Mouse (Mus musculus) layer of hippocampus, postnatal 25 days (tissue): ENCODE results near the gene Sord. TPM values are rescaled to one million over a fixed set of nuclear protein-coding genes. Genes with fewer than 3 reads are reported as not detected.
"Not testable (repeated sequence)": the region's sequence is repeated elsewhere in the genome, so short reads cannot be mapped to it uniquely, and the experiment has no call there.

ENCODE experiments used
- DNase-seq, 2 experiments: peaks; one replicate each; pipeline ENCODE4 v3.0.0; 2022; ENCODE audit warnings: mixed read lengths in 2 of 2, low spot score in 1 of 2; ENCODE audit errors: extremely low spot score in 1 of 2
- total RNA-seq, 2 experiments: library from RNA; stranded (reverse); gene quantifications; 2 replicates each; pipeline ENCODE4 v1.2.3; 2021

Sord gene
- 10 to 100 TPM; 15.9 to 18.5 TPM for total RNA-seq

DNA sequence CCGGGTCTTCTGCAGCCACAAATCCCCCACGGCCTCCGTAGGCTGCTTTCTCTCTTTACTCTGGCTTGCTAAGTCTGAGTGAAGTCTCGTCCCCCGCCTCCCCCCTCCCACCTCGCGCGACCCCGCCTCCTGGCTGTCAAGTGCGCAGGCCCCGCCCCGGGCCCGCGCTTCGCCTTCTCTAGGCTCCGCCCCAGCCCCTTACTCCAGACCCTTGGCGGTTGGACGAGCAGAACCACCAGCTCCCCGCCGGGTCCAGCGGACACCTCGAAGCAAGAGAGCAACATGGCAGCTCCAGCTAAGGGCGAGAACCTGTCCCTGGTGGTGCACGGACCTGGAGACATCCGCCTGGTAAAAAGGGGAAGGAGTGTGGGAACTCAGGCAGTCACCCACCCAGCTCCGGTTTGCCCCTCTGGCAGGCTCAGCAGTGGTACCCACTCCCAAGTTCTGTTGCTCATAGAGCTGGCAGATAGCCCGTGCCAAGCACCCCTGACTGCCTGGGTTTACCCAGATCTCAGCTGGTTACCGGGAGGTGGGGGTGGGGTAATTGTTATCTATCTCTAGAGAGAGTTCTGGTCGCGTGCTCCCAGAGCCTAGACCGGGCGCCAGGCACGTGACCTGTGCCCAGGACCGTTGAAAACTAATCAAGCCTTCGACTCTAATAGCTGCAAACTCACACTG is at the start of gene Sord:
Gene Sord (plus strand): TSS at position 139 of the 678 bp plus-strand sequence.
- peak; percentile 65 to 67 for DNase-seq

DNA sequence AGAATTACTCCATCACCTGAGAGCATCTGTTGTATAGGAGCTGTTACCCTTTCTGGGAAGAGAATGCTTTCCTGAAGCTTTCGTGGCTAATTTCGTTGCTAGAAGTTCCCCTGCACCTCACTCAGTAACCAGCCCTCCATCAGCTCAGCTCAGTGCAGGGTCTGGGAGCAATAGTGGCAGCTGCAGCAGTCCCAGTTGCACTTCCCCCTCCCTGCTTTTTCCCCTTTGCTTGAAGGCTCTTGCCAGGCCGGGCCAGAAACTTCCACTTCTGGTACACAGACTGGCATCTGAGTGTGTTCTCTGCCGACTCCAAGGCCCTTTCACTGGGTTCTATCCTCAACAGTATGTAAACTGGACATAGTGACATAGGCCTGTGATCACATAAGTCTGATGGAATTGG is 49.5 kb upstream of the Sord start:
- no peak for DNase-seq

DNA sequence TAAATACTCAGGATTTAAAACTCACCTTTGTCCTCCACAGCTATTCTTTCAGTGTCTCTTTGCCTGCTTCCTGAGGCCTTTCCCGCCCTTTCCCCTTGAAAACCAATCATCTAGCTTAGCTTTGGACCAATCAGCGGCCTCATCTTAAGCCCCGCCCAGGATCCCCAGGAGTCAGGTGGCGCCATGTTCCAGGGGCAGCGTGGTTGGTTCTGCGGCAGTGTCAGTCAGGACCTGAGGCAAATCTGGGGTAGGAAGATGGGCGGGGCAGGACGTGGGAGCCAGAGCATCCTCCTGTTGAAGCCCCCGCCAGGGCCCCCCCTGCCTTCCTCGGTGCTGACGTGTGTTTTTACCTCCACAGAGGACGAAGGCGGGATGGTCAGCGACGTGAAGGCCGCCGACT is 48.4 kb upstream of the Sord start, which contains the start of the genes Patl2 and Terb2:
Gene Patl2 (minus strand): TSS at position 84 of the 400 bp plus-strand sequence.
Gene Terb2 (plus strand): TSS at position 167 of the 400 bp plus-strand sequence.
- no peak for DNase-seq

DNA sequence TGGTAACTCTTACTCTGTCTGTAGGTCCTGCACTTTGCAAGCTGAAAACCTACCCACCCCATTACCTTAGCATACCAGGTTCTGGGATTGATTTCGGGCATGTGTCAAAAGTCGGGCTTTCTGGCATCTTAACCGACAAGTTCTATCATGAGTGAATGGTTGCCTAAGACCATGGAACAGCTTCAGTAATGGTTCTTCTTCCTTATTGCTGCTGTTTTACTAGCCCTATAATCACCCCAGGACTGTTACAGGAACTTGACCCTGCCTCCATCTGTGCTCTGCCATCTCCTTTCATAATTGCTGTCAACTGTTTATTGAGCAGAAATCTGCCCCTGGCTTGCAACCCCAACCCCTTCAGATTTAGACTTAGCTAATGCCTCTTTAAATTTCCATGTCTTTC is 47.8 kb upstream of the Sord start:
- no peak for DNase-seq

DNA sequence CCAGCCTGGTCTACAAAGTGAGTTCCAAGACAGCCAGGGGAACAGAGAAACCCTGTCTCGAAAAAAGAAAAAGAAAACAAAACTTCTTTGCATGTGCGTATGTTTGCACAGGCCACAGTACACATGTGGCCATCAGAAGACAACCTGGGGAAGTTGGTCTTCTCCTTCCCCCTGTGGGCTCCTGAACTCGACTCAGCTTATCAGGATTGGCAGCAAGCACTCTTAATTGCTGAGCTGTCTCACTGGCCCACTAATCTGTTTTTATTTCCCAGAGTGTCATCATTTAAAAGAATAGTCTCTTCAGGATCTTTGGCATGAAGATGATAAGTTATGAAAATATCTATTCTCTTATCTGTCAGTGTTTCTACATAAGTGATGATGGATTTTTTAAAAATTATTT is 42.7 kb upstream of the Sord start:
- no peak for DNase-seq

DNA sequence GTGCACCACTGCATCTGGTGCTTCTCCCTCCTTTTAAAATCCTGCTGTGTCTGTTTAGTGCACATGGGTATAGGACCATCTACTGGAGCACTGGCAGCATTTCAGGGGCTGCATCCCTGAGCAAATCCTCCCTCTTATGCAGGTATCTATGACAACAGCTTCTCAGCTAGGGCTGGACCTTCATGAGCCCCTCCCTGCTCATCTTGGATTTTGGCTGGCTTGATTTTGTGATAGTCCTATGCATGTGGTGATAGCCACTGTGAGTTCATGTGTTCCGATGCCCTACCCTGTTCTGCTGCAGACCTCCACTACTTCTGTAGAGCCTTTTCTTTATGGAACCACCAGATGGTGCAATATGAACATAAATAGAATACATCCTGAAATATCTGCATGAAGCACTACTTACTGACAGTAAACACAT is 40.0 kb upstream of the Sord start:
- DNase-seq = peak in 1 of 2 experiments; percentile 6

DNA sequence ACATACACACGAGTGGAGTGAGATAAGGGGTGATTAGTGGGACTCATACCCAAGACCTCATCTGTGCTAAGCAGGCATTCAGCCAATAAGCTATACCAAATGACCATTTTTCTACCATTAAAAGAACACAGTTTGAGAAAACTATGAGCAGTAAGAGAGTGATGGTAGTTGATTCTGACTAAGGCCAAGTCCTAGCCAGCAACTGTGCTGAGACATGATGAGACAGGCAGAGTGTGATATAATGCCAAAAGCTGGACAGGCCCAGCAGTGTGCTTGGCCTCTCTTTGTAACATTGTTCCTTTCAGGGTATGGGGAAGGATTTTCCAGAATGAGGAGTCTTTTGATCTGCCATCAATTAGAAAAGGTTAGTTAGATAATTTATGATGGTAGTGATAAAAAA is 33.0 kb upstream of the Sord start:
- no peak for DNase-seq

DNA sequence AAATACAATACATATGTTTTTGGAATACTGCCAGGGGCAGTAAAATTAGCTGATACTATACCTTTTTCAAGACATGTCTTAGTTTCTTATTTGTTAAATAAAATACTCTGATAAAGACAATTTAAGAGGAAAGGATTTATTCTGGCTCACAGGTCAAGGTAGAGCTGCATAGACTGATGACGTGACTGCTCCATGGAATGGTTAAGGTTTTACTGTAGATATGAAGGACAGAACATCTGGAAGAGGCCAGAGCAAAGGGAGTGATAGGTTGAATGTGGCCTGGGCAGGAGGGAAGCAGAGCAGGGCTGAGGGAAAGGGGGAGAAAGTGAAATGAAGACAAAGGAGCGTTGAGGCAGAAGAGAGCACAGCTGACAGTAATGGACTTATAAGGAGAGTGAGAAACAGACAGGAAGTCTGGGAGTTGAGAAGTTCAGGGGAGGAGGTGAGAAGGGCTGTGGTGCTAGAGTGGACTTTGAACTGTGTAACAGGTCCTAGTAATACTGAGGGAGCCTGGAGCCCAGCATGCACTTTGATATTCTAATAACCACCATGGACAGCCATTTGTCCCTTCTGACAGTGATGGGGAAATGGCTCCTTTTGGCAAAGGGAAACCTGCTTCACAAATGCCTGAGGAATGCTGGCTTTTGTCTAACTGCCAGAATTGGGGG is 28.0 kb upstream of the Sord start:
- DNase-seq = no peak

DNA sequence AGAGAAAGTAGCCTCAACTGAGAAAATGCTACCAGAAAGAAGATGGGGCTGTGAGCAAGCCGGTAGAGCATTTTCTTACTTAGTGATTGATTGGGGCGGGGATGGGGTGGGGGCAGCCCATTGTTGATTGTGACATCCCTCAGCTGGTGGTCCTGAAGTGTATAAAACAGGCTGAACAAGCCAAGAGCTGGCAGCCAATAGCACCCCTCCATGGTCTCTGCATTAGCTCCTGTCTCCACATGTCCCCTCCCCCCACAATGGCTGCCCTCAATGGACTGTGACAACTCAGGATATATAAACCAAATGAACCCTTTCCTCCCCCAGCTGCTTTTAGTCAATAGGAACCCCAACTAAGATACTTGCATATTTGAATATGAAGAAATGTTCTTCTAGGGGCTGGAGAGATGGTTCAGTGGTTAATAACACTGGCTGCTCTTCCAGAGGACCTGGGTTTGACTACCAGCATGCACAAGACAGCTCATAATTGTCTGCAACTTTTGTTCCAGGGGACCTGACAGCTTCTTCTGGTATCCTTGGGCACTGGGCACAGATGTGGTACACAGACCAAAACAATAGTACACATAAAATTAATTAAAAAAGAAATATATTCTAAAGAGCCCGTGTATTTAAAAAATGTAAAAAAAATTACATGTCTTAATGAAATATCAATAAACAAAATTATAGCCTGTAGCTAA is 23.9 kb upstream of the Sord start:
- DNase-seq = no peak

DNA sequence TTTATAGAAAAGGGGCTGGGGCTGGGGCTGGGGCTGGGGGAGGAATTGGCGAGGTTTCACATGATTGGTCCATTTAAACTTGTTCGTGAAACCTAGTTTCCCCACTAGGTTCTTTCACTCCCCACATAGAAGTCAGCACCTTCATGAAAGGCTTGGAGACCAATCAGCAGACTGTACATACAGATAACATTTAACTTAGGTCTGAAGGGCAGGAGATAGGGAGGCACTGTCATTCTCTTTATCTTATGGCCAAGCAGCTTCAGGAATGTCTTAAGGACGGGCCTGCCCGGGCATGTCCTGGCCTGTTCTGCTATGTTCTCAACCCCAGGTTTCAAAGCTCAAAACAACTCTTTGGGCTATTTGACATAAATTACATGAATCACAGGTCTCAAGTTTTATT is 17.5 kb upstream of the Sord start:
- DNase-seq = not testable (repeated sequence)

DNA sequence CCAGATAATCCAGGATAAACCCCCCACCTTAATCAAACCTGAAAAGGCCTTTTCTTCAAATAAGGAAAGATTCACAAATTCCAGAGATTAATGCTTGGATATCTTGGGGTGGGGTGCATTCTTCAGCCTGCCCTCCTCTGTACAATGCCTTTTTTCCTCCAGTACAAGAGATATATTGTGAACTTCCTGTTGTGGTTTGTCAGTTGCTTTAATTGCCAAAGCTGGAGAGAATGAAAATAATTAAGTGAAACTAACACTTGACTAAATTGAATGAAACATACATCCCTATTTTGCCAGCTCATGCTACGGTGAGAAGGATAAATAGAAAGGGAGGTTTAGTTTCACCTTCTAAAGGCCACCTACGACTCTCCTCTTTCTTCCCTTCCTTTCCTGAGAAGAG is 16.3 kb upstream of the Sord start:
- DNase-seq = no peak

DNA sequence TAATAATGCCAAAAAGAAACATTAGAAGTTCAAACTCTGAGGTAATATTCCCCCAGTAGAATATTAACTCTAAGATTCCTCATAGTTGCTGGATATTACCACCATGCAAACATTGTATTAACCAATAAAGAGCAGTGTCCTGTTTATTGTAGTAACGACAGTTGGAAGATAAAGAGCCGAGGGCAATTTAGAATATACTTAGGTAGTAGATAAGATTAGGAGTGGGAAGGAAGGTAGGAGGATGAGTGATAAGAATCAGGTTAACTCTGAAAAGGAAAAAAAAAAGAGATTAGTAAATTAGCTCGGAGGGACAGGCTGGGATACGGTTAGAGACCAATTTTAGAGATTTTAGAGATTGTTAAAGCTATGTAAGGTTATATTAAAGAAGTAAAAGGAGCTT is 13.2 kb upstream of the Sord start:
- DNase-seq = no peak

DNA sequence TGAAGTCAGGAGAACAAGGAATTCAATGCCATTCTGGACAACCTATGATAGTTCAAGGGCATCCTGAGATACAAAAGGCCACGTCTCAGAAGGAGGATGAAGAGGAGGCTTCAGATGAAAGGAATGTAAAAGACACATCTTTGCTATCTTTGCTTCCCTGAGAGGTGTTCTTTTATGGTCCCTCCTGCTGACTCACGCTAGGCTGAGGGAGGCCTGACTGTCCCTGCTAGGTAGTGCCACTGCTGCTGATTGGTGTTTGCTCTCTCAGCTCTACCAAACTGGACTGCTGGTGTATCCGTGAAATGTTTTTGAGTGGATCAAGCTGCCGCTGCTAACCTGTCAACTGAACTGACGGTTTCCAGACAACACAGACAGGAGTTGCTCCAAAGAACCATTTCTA is 12.8 kb upstream of the Sord start:
- no peak for DNase-seq

DNA sequence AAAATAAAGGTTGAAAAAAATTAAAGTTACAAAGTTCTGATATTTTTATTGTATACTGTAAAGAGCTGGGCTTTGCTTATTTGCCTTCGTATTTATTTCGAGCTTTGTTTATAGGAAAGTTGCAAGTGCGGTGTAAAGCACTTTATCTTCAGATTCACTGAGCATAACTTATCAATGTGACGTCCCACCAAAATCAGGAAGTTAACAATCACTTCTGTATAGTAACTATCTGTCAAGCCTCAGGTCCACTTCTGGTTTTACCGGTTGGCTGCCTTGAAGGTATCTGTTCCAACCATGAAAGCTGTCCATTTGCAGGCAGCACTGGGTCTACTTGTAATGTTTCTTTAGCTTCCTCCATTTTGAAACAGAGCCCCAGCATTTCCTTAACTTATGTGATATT is 12.3 kb upstream of the Sord start:
- no peak for DNase-seq

DNA sequence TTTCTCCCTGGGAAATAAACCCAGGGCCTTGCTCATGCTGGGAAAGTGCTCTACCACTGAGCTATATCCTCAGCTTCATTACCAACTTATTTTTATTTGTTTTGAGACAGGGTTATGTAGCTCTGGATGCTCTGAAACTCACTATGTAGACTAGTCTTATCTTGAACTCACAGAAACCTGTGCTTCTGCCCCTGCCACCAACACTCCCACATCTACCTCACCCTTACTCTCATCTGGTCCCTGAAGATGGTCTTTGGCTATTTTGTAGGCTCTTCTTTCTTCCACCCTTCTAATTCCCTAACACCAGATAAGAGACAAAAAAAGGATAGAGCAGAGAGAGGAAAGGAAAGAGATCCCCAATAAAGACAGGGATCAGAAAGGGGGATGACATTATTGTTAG is 10.9 kb upstream of the Sord start:
- no peak for DNase-seq

DNA sequence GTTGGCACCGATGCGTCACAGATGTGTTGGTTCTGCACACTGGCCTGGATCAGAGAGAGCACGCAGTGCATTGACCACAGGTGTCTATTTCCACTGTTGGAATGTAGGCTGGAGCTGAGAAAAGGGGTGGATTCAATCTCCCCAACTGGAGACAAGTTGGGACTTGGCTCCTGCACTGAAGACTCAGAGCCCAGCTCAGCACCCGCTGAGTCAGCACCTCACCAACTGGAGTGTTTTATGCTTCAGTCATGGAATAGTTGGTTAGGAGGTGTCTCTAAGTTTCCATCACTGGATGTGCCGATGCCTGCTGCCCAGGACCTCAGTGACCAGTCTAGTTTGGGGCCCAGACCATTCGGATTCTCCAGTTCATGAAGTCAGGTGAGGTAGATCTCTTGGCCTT is 4.2 kb upstream of the Sord start:
- no peak for DNase-seq

DNA sequence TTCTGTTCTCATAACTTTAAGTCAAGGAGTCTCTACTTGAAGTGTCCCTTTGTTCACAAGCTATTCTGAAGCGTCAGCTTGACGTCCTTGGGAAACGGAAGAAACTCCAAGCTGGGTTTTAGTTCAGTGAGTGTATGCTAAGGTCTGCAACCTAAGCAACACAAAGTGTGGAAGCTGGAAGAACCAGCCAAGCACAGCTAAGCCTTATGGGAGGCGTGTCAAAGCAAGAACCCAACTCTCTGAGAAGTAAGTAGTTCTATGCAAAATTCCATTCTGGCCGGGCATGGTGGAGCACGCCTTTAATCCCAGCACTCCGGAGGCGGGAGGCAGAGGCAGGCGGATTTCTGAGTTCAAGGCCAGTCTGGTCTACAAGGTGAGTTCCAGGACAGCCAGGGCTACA is 2.9 kb upstream of the Sord start:
- DNase-seq = no peak

DNA sequence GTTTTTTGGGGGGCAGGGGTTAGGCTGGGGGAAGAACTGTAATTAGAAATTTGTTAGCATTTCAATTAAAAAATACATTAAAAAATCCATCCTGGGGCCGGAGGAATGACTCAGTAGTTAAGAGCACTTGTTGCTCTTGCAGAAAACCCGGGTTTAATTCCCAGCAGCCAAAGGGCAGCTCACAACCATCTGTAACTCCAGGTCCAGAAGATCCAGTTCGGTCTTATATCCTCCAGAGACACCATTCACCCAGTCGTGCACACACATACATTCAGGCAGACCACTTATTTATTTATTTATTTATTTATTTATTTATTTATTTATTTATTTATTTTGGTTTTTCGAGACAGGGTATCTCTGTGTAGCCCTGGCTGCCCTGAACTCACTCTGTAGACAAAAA is 1.2 kb upstream of the Sord start:
- no peak for DNase-seq

DNA sequence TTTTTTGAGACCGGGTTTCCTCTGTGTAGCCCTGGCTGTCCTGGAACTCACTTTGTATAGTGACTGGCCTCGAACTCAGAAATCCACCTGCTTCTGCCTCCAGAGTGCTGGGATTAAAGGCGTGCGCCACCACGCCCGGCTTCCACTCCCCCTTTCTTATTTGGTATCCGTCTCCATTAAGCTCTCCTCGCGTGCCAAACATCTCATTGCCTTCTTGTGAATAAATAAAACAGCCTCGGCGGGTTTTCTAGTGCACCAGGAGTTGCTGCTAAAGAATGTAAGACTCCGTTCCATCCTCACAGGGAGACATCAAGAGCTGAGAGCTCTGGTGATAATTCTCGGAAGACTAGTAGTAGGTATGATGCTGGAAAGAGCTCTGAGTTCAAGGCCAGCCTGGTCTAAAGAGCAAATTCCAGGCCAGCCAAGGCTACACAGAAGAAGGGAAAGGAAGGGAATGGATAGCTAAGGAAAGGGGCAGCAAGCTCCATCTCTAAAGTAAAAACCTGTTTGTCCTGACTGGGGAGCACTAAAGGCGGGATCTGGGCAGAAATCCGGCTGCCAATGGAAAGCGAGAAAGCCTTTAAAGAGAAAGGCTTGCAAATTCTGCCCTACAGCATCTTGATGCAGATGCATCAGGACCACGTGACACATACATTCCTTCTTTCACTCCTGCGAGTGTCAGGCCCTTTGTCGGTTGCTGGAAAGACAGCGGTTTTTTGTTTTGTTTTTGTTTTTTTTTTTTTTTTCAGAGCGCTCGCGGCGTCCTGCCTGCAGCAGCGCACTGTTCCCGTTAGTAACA is 591 bp upstream of the Sord start:
- DNase-seq = peak; percentile 9 to 10

DNA sequence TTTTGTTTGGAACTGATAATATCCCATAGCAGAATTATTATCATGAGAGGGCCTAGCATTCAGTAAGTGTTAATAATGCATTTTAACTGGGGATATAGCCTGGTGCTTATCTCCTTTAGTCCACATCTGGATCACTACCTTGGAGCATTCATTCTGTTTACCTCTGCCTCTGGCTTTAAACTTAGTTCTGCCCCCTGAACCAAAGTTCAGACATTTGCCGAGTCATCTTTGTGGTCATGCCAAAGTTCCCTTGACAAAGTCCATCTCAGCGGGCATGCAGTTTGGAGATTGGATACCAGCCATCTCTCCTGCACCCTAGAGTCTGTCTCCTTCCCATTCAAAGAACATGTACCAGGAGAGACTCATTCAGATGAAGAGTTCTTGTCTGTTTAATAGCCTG is 876 bp downstream of the Sord start:
- no peak for DNase-seq

DNA sequence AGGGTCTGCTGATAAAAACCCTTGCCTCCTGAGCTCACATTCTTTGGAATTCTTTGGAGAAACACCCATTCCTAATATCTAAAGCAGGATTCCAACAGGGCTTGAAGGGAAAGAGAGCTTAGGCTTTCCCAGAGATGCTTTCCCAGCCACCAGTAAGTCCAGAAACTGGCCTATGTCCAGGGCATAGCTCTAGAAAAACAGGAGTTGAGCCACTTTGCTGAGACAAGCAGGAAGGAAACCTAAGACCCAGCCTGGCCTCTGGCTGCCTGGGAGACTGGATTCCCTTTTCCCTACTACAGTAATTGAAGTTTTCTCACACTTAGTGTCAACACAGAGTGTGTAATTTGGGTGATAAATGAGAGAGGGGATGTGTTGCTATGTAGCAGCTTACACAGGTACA is 1.8 kb downstream of the Sord start:
- no peak for DNase-seq
